Mouse (Mus musculus): ENCODE results near the gene Ccs.

The Ccs gene

GRCm38 (mm10) chr19:4786313-4786712 lies 52.8 kb downstream of the Ccs start:
- DNase-seq (ENCODE audit: extremely low read depth, insufficient read length, low spot score) = no peak

GRCm38 (mm10) chr19:4785206-4785605 lies 53.9 kb downstream of the Ccs start:
- no peak for DNase-seq (ENCODE audit: extremely low read depth, insufficient read length, low spot score)

DNA sequence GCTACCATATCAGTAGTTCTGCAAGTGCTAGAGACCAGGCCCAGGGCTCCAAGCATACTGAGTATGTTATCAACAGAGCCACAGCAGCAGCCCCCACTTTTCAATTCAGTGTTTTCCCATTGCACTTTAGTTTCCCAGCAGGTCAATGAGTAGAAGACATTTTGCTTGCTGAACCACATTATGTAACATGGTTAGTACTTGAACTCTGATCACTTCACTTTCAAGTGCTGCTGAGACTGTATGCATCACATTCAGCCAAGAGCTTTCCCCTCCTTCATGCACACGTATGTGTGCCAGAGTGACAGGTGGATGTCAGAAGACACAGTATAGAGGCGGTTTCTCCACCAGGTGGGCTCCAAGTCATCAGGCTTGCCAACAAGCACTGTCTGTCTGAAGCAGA lies 56.2 kb downstream of the Ccs start:
- no peak for DNase-seq (ENCODE audit: extremely low read depth, insufficient read length, low spot score)

All from 3134 (cell line).